Mouse (Mus musculus): Measurements from ENCODE around the gene Sp1. TPM values are rescaled to one million over a fixed set of nuclear protein-coding genes. Genes with fewer than 3 reads are reported as not detected.

Gene Sp1
- polyA plus RNA-seq, 1 experiment from 2014 or later, result 5.6 TPM

DNA sequence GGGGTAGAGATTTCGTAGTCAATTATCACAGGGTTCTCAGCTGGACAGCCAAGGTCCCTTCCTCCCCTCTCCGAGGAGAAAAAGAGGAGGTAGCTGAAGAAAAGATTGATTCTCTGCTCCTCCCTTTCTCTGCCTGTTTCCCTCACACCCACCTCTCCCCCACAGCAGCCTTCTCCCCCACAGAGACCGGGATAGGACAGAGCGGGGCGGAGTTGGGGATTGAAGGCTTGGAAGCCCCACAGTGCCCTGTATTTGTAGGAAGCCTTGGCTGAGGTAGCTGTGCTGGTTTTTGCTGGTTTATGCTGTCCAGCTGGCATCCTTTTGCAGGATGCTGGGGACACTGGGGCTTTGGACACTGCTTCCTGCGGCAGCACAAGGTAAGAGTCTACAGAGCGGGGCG, 39.2 kb downstream of the Sp1 start, which contains the start of gene Amhr2:
TSS of gene Amhr2 (plus strand) at position 222 of the 400 bp plus-strand sequence.
- Histone ChIP-seq H3K27ac (ENCODE audit: low read depth, low read length) (no peak within 1 kb of the TSS), H3K27me3 (replicated peaks; ENCODE audit: control insufficient read depth, insufficient read depth, low read length) (no peaks in the 10 kb centered on the region), H3K9me3 (ENCODE audit: control insufficient read depth) (no peaks in the 10 kb centered on the region), H3K4me3 (ENCODE audit: low read depth, low read length) (no peak within 1 kb of the TSS), H3K36me3 (ENCODE audit: control insufficient read depth, insufficient read depth) (no peaks in the 10 kb centered on the region), H3K9ac (ENCODE audit: low read depth, low read length) (no peak within 1 kb of the TSS; the same call in 1 of the 2 replicates), H3K4me1 (replicated peaks; ENCODE audit: control insufficient read depth, insufficient read depth, low read length) (no peaks in the 10 kb centered on the region), H3K4me2 (replicated peaks; ENCODE audit: low read depth) (no peak within 1 kb of the TSS)
- ATAC-seq, result no peak
- 69% methylated on average over 8 of the region's 8 CpGs for WGBS
- TF ChIP-seq CTCF (IDR thresholded peaks at IDR 0.05; ENCODE audit: low read depth), result no peak

DNA sequence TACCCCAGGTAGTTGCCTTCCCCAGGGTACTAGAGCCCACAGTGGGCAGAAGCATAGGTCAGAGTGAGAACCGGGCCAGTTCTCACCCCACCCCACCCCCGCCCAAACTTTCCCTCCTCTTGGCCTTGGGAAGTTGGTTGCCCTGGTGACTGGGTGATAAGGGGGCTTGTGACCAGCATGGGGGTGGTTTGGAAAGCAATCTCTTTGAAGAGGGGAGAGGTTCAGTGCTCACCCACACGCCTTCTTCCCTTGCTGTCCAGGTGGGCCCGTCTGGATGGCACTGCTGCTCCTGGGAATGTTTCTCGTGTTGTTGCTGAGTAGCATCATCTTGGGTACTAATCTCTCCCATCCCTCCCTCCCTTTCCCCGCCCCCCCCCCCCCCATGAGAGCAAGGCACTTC, 40.5 kb downstream of the Sp1 start:
- H3K4me2 ChIP-seq (replicated peaks; ENCODE audit: low read depth), result no peak overlapping the region
- 27% methylated on average over 5 of the region's 6 CpGs for WGBS
- H3K27me3 ChIP-seq (replicated peaks; ENCODE audit: control insufficient read depth, insufficient read depth, low read length), result no peaks in the 10 kb centered on the region
- no peak overlapping the region for H3K27ac ChIP-seq (ENCODE audit: low read depth, low read length)
- H3K9me3 ChIP-seq (ENCODE audit: control insufficient read depth), result no peaks in the 10 kb centered on the region
- ATAC-seq, result no peak
- H3K9ac ChIP-seq (ENCODE audit: low read depth, low read length), result no peak overlapping the region
- no peak overlapping the region for H3K4me3 ChIP-seq (ENCODE audit: low read depth, low read length)
- H3K36me3 ChIP-seq (ENCODE audit: control insufficient read depth, insufficient read depth), result no peaks in the 10 kb centered on the region
- H3K4me1 ChIP-seq (replicated peaks; ENCODE audit: control insufficient read depth, insufficient read depth, low read length), result no peaks in the 10 kb centered on the region
- no peak for TF ChIP-seq CTCF (IDR thresholded peaks at IDR 0.05; ENCODE audit: low read depth)

DNA sequence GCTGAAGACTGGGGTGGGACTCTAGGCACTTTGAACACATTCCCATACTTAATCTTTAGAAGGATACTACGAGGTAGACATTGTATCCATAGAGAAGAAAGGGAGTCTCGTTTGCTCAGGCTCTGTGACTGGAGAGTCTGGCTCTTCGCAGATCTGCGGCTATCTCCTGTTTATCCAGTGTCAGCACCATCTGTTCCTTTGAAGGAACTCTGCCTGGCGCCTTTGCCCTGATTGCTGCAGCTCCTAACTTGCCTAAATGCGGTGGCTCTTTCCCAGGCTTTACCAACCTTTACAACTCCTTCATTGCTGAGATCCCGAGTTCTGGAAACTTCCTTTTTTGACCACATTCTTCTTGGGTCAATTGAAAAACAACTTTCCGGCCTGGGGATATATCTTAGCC, 43.4 kb downstream of the Sp1 start:
- no peaks in the 10 kb centered on the region for H3K9me3 ChIP-seq (ENCODE audit: control insufficient read depth)
- 61% methylated on average over 8 of the region's 8 CpGs for WGBS
- TF ChIP-seq CTCF (IDR thresholded peaks at IDR 0.05; ENCODE audit: low read depth), result no peak
- no peak overlapping the region for H3K27ac ChIP-seq (ENCODE audit: low read depth, low read length)
- no peak for ATAC-seq
- H3K4me3 ChIP-seq (ENCODE audit: low read depth, low read length), result no peak overlapping the region
- no peak overlapping the region for H3K4me2 ChIP-seq (replicated peaks; ENCODE audit: low read depth)
- H3K27me3 ChIP-seq (replicated peaks; ENCODE audit: control insufficient read depth, insufficient read depth, low read length), result no peaks in the 10 kb centered on the region
- no peak overlapping the region for H3K9ac ChIP-seq (ENCODE audit: low read depth, low read length)
- no peaks in the 10 kb centered on the region for H3K36me3 ChIP-seq (ENCODE audit: control insufficient read depth, insufficient read depth)
- no peaks in the 10 kb centered on the region for H3K4me1 ChIP-seq (replicated peaks; ENCODE audit: control insufficient read depth, insufficient read depth, low read length)

DNA sequence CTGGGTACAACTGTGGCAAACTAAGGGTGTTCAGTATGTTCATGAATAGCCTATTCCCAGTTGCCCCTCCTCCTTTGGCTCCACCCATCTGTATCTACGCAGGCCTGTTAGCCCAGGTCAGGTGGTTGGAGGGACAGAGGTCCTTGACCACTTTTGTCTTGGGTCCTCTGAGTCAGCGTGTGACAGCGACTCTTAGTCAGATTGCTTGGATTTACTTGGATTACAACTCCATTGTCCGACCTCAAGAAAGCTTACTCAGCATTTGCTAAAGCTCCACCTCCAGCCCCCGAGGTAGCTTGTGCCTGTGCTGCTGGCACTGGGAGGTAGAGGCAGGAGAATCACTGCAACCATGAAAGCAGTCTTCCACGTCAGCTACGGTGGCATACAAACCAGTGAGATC, 45.0 kb downstream of the Sp1 start:
- Histone ChIP-seq H3K4me3 (ENCODE audit: low read depth, low read length) (no peak overlapping the region), H3K9me3 (ENCODE audit: control insufficient read depth) (no peaks in the 10 kb centered on the region), H3K27ac (ENCODE audit: low read depth, low read length) (peak overlapping the region; percentile 41), H3K9ac (ENCODE audit: low read depth, low read length) (no peak overlapping the region), H3K4me1 (replicated peaks; ENCODE audit: control insufficient read depth, insufficient read depth, low read length) (no peaks in the 10 kb centered on the region), H3K36me3 (ENCODE audit: control insufficient read depth, insufficient read depth) (no peaks in the 10 kb centered on the region), H3K27me3 (replicated peaks; ENCODE audit: control insufficient read depth, insufficient read depth, low read length) (no peaks in the 10 kb centered on the region), H3K4me2 (replicated peaks; ENCODE audit: low read depth) (peak overlapping the region; percentile 50)
- 0 out of 2 replicates have a peak, but pooled peaks have one; percentile 1 for TF ChIP-seq CTCF (IDR thresholded peaks at IDR 0.05; ENCODE audit: low read depth)
- WGBS, result 20% methylated on average over 7 of the region's 7 CpGs
- peak; percentile 78 for ATAC-seq

DNA sequence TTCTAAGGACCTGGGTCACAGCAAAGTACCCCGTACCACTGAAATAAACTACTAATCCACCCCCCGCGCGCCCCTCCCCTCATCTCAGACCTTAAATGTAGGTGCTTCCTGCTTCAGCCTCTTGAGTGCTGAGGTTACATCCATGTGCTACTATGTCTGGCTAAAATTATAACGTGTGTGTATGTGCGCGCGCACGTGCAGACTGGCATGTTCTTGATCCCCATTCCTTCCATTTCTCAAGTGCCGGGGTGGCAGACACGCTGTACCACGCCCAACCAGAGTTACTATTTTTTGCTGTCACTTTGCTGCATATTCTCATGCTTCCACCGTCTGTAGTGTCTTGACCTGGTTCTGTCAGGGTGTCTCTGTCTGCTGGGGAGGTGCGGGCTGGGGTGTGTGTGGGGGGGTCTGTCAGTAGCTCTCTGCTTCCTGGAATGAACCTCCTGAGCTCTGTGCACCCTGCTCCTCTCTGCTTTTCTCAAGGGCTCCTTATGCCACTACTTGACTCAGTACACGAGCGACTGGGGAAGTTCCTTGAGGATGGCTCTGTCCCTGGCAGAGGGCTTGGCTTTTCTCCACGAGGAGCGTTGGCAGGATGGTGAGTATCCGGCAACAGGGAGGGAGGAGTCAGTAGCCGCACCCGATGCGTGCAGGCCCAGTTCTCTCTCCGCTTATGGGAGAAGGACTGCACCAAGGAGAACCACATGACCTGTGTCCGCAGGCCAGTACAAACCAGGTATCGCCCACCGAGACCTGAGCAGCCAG, 45.9 kb downstream of the Sp1 start:
- no peaks in the 10 kb centered on the region for H3K9me3 ChIP-seq (ENCODE audit: control insufficient read depth)
- no peak for TF ChIP-seq CTCF (IDR thresholded peaks at IDR 0.05; ENCODE audit: low read depth)
- H3K4me1 ChIP-seq (replicated peaks; ENCODE audit: control insufficient read depth, insufficient read depth, low read length), result no peaks in the 10 kb centered on the region
- H3K9ac ChIP-seq (ENCODE audit: low read depth, low read length), result no peak overlapping the region
- peak overlapping the region; percentile 41; the same call in 1 of the 2 replicates for H3K27ac ChIP-seq (ENCODE audit: low read depth, low read length)
- no peaks in the 10 kb centered on the region for H3K36me3 ChIP-seq (ENCODE audit: control insufficient read depth, insufficient read depth)
- no peak for ATAC-seq
- H3K4me2 ChIP-seq (replicated peaks; ENCODE audit: low read depth), result no peak overlapping the region
- no peaks in the 10 kb centered on the region for H3K27me3 ChIP-seq (replicated peaks; ENCODE audit: control insufficient read depth, insufficient read depth, low read length)
- 78% methylated on average over 26 of the region's 26 CpGs for WGBS
- H3K4me3 ChIP-seq (ENCODE audit: low read depth, low read length), result no peak overlapping the region

DNA sequence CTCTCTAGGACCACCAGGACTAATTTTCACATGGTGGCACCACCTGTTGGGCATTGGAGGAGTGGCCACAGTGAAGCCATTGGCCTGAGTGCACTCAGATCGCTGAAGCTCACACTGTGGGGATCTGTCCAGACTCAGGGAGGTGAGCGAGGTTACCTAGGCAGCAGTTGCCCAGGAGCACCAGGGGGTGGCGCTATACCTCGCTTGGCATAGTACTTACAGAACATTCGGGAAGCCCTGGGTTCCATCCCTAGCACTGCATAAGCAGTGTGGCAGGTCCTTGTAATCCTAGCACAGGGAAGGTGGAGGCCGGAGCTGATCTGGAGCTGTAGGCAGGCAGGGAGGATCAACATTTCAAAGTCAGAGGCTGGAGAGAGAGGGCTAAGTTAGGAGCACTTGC, 50.0 kb downstream of the Sp1 start:
- Histone ChIP-seq H3K4me3 (ENCODE audit: low read depth, low read length) (no peak overlapping the region), H3K27me3 (replicated peaks; ENCODE audit: control insufficient read depth, insufficient read depth, low read length) (no peaks in the 10 kb centered on the region), H3K4me2 (replicated peaks; ENCODE audit: low read depth) (no peak overlapping the region), H3K9ac (ENCODE audit: low read depth, low read length) (no peak overlapping the region), H3K4me1 (replicated peaks; ENCODE audit: control insufficient read depth, insufficient read depth, low read length) (no peaks in the 10 kb centered on the region), H3K27ac (ENCODE audit: low read depth, low read length) (no peak overlapping the region), H3K36me3 (ENCODE audit: control insufficient read depth, insufficient read depth) (no peaks in the 10 kb centered on the region), H3K9me3 (ENCODE audit: control insufficient read depth) (no peaks in the 10 kb centered on the region)
- peak; percentile 67 for TF ChIP-seq CTCF (IDR thresholded peaks at IDR 0.05; ENCODE audit: low read depth)
- no peak for ATAC-seq
- 41% methylated on average over 6 of the region's 6 CpGs for WGBS
